Mouse (Mus musculus) spleen, postnatal 10 days (tissue): Measurements from ENCODE around the gene Gm20388.

Source experiments
- DNase-seq, 2 experiments: peaks; one replicate each; pipeline ENCODE4 v3.0.0; 2021 to 2022; ENCODE audit warnings: low spot score in 2 of 2

Gene Gm20388

DNA sequence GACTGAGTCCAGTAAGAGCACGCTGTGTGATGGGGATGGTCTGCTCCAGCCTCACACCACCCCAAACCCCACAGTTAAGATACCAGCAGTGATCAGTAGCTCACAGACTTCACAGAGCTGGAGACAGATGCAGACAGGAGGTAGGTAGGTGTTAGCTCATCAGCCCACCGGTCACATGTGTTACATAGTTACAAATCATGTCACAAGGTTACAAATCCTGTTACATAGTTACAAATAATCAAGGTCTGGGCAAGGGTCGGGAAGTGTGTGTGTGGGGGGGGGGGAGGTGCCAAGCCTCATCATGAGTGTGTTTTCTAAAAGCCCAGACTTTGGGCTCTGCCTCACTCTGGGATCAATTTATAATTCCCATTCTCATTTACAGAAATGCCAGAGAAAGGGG is 4450.3 kb downstream of the Gm20388 start:
- no peak for DNase-seq

GRCm38 (mm10) chr8:124361773-124362427 is 4451.3 kb downstream of the Gm20388 start:
- DNase-seq: no peak

DNA sequence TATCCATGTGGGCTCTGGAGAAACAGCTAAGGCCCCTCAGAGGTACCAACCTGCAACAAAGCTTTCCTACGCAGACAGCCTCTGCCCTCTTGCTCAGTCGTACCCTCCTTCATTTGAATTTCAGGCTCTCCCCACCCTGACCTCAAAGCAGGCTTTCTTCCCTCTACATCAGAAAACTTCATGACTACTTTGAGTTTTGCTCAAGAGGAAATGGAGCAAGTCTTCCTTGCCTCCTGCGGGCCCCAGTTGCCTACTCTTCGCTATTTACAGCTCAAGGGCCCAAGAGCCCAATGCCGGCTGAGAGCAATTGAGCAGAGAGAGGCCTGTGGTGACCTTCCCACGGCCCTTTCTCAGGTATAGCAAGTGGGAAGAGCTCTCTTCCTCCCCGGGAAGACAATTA is 4451.9 kb downstream of the Gm20388 start:
- no peak for DNase-seq

GRCm38 (mm10) chr8:124363337-124363736 is 4452.7 kb downstream of the Gm20388 start:
- no peak for DNase-seq

GRCm38 (mm10) chr8:124368213-124368612 is 4457.6 kb downstream of the Gm20388 start:
- peak; percentile 46 to 80 for DNase-seq

GRCm38 (mm10) chr8:124370422-124371183 is 4460.0 kb downstream of the Gm20388 start:
- DNase-seq: no peak

- no peak for DNase-seq
These were observed 4460.9 kb downstream of the Gm20388 start for GRCm38 (mm10) chr8:124371410-124372123.

DNA sequence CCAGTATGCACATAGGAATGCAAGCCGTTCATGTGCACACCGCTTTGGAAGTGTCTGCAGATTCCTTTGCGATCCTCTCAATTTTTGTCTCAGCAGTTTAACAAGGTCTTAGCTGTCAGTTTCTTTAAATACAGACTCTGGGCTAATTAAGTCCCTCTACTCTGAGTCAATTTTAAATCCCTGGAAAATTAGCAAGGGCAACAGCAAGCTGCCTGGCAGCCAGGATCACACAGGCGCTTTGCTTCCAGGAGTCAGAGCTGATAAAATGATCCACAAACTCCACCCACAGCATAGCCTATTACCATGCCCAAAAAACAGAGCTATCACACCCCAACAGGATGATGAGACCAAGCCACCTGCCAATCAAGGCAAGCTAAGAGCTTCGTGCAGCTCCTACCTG is 4463.1 kb downstream of the Gm20388 start:
- no peak for DNase-seq

GRCm38 (mm10) chr8:124375168-124375567 is 4464.5 kb downstream of the Gm20388 start:
- no peak for DNase-seq

- no peak for DNase-seq
These were observed 4465.1 kb downstream of the Gm20388 start for GRCm38 (mm10) chr8:124375727-124376126.

DNA sequence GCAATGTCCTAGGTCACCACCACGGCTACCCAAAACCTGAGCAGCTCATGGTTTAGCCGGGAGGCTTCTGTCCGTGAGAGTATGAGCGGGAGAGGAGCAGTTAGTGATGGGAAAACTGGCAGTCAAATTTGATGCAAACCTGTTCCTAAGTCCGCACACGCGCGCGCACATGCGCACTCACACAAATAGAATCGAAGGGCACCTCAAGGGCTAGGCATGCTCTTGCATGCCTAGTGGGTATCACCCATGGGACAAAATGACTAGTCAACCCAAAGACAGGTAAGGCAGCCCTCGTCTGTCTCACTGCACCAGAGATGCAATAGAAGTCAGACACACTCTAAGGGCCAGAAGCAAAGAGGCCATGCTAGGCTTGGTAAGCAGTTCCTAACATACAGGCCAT is 4465.8 kb downstream of the Gm20388 start:
- DNase-seq: no peak

DNA sequence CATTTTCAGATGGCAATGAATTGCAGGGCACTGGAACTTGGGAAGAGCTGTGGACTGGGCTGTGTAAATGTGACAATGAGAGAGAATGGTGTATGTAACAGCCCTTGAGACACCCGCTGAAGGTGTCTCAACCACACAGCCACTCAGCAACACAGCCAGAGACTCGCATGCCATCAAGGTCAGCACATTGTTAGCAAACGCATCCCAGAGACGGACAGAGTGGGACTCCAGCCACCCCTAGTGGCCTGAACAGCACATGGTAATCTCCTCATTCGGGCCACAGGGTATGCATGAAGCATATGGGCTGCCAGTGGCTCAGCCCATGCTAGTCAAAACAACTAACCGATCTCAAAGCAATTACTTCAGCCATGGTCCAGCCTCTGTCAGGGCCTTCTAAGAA is 4468.6 kb downstream of the Gm20388 start:
- no peak for DNase-seq

DNA sequence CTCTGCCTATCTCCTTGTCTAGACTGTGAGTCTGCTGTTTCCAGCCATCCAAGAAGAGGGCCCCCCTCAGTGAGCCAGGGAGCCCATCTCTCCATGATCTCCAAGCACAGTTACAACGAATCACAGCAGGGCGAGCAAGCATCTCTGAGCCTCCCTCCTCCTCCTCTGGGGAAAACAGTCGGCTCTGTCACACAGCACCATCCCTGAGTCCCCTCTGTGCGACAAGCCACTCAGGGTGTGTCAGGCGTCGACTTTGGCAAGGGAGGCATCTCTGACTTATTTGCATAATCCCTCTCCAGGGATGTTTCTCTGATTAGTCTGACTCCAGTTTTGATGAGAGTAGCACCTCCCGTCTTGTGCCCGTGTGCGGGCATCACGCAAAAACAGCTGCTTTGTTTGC is 4471.6 kb downstream of the Gm20388 start:
- no peak for DNase-seq

DNA sequence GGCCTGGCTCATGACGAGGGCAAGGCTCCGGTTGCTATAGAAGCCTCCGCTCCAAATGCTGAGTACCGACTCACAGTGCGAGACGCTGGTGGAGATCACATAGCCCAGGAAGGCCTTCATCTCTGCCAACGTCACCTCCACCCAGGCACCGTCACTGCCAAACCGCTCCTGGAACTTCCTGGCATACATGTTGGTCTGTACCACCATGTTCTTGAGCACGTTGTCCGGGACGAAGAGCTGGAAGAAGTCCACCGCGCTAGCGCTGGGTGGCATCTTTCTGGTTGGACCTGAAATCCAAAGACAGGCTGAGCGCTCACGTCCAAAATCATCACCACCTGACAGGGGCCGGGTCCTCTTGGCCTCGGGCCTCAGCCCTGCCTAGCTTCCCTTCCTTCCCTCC is 4473.7 kb downstream of the Gm20388 start:
- no peak for DNase-seq

GRCm38 (mm10) chr8:124386225-124386899 is 4475.7 kb downstream of the Gm20388 start:
- no peak for DNase-seq

DNA sequence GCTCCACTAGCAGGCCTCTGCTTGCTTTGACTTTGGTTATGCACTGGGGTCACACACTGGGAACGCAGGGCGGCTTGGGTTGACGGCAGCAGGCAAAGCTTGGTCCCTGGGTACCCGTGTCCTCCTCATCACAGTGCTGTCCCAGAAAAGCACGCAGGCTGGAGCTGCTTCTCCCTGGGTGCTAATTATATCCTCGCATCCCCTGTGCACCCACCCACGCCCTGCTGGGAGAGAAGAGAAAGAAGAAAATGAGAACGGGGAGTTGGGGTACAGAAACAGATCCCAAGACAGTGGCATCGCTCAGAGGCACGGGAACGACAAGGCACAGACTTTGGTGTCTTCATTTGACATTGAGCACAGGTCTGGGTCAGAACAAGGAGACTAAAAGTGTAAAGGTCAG is 4478.9 kb downstream of the Gm20388 start:
- no peak for DNase-seq

- DNase-seq: no peak
These were observed 4480.6 kb downstream of the Gm20388 start for GRCm38 (mm10) chr8:124391191-124391590.

DNA sequence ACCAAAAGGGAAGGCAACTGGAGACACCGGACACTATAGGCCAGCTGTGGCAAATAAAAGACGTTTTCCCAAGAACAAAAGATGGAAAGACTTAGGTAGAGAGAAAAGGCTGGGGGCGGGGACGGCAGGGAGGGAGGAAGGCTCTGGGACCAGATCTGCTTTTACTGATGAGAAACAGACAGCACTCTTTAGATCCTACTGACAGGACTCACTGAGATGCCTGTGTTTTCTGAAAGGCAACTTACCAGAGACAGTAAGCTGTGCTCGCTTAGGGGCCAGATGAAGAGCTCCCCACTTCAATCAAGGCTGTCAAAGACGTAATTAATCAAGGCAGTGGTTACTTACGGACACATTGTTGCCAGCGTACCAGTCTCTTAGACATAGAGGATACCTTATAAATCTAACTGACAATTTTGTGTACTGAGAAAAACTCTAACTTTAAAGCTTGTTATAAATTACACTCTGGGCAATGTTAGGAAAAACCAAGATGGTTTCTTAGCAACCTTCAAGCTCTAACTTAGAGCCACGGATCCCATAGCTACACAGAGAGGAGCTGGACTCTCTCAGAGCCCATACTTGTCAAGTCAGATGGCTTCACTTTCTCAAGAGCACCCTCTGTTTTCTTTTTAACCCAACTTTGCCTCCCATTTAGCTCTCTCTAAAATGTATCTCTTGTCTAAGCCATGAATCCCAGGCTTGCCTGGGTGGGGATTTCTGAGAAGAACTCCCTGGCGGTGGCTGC is 4481.8 kb downstream of the Gm20388 start:
- DNase-seq: no peak

GRCm38 (mm10) chr8:124393013-124393412 is 4482.4 kb downstream of the Gm20388 start:
- no peak for DNase-seq

DNA sequence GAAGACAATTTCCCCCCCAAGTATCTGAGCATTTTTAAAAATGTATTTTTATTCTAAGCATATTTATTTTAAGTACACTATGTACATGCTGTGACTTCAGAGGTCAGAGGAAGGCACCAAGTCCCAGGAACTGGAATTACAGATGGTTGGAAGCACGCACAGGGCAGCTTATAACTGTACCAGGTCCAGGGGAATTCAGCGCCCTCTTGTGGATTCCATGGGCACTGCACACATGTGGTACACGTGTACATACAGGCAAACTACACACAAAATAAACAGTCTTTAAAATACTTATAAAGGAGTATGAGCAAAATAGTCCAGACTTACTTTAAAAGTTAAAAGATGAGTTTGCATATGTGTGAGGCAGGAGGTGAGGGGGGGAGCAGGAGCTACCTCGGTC is 4483.3 kb downstream of the Gm20388 start:
- DNase-seq: peak in 1 of 2 experiments; percentile 35

DNA sequence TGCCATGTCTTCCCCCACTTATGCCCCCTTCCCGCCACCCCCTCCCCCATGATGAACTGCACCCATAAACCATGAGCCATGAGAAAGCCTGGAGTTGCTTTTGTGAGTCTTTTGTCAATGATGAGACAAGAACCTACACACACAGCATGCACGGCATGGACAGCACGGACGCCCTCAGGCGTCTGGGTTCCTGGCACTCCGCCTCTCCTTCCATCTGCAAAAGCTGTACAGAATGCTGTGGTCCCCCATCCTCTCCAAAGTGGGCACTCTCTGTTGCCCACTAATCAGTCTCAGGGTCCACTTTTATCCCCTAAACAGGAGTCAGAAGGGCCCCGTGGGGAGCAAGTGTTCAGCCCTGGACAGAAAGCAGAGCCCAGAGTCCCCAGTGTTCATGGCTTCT is 4484.3 kb downstream of the Gm20388 start:
- DNase-seq: no peak
